Mouse (Mus musculus): ENCODE data around the gene Olfr1039.
"Not testable (repeated sequence)": the region's sequence is repeated elsewhere in the genome, so short reads cannot be mapped to it uniquely, and the experiment has no call there.

Gene Olfr1039

DNA sequence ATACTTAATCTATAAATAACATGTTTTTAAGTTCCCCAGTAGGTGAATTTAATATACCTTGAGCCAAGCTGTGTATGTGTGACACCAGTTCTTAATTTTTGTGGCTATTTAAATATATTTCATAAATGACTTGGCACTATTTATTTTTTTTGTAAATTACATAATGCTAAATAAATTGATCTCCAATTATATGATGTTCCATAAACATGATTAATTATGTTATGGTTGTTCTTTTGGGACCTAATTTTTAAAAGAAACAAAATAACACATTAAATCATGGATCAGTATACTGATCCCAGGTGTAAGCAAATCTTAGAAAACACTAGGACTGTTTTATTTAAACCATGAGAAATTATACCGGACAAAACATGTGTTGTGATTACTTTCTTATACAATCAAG is at the start of gene Olfr1039:
Olfr1039 (minus strand) TSS at position 101 of the 400 bp plus-strand sequence.
- no peak for DNase-seq

DNA sequence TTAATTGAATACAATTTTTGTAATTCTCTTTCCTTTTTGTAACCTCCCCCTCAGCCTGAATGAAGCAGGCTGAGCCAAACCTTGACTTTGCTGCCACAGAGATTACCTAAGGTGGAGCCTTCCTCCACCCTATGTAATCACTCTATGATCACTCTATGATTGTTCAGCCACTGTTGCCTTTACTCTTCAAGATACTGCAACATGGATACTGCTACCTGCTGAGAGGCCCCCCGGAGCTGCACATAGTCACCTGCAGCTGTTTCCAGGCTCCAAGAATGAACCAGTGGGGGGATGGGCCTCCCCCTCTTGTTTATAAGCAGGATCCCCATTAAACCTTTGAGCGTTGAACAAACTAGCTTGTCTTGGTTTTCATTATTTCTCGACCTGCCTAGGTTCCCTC is 44.2 kb upstream of the Olfr1039 start:
- no peak for DNase-seq

DNA sequence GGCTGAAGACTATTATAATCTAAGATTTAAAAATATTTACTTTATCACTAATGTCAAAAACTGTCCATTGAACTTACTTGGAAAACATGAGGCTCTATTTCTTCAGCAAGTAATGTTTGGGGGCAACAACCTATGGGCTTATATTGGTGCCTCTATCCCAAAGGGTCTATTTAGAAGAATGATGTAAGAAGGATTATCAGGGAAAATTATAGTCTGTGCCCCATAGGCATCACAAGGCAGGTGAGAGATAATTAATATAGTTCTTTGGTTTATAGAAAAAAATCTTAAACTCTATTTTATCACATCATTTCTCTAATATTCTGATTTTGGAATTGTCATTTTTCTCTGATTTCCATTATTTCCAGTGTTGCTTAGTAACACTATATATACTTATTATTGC is 42.0 kb upstream of the Olfr1039 start, which contains the start of gene Olfr1044:
Olfr1044 (minus strand) TSS at position 101 of the 400 bp plus-strand sequence.
- DNase-seq = no peak

DNA sequence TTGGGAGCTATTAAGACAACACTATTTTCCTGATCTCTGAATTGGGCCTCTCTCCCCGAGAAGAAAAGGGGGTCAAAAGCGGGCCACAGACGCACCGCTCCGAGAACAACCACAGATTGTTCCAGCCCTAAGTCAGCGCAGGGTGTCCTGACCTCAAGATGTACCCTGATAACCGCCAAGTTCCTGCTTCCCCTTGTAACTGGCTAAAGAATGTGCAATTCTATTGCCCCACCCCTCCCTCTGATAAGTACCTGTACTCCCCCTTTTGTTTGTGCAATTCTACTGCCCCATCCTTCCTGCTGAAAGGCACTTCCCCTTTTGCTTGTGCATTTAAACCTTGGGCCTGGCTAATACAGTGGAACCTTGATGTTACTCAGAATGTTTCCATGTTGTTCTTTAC is 39.7 kb upstream of the Olfr1039 start:
- not testable (repeated sequence) for DNase-seq

DNA sequence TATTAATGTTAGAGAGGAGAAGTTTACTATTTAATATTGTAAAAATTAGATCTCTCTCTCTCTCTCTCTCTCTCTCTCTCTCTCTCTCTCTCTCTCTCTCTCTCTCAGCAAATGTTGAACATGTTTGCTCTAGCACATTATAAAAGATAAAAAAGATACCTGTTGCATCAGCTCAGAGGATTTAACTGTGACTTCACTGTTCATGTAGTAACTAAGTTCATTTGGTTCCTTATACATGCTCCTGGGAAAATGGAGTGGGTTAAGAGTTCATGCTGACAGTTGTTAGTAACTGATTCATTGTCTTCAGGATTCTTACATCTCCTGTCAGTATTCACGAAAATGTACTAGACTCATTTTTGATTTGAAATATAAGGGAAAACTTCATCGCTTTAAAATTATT is 31.7 kb upstream of the Olfr1039 start, which contains the start of gene Olfr1043:
Olfr1043 (minus strand) TSS at position 101 of the 400 bp plus-strand sequence.
- no peak for DNase-seq

DNA sequence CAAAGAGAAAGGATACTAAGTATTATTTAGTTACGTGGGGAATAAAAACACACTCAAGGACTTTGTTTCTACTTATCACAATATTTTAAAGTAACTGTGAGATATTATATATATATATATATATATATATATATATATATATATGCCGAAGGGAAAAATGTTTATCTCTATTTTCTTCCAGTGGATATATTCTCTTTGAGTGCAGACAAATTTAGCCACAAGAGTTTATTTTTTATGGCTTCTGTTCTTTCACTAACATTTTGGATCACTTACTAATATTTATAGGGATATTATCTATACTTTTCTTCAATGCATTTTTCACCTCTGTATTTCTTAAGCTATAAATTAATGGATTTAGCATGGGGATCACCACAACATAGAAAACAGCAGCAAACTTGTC is 26.0 kb upstream of the Olfr1039 start, which contains the start of gene Olfr1042:
Olfr1042 (minus strand) TSS at position 101 of the 400 bp plus-strand sequence.
- DNase-seq = no peak

DNA sequence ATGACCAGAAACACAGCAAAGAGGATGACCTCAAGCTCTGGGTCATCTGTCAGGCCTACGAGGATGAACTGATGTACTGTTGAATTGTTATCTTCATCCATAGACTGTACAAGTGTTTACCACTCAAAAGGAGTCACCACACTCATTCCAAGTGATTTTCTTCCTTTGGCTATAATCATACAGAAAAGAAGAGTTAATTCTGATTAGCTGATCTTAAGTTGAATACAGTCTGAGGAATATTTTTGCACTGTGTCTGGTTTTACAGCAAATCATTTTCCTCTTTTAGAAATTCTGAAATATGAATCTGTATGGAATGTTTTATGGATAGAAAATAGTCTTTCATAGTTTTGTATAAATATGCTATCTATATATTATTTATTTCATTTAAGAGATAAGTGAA is 10.9 kb upstream of the Olfr1039 start, which contains the start of gene Olfr1040:
Olfr1040 (minus strand) TSS at position 101 of the 400 bp plus-strand sequence.
- no peak for DNase-seq

DNA sequence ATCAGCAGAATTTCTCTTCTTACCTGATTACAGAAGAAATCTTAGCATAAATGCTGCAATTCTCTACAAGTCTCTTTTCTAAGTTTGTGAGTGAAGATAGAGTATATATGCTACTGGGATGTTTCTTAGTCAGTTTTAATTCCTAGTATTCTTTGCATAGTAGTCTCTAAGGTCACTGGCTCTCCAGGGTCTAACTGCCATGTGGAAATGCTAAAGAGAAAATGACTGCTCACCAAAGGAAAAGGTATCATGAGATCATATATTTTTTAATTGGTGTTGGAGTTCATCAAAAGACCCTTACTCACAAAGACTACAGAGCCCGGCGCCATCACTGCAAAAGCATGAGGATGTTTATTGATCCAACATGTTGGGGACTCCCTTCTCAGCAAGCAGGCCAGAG is 48.4 kb downstream of the Olfr1039 start, which contains the start of gene Olfr1037:
Olfr1037 (minus strand) TSS at position 101 of the 400 bp plus-strand sequence.
- no peak for DNase-seq

DNA sequence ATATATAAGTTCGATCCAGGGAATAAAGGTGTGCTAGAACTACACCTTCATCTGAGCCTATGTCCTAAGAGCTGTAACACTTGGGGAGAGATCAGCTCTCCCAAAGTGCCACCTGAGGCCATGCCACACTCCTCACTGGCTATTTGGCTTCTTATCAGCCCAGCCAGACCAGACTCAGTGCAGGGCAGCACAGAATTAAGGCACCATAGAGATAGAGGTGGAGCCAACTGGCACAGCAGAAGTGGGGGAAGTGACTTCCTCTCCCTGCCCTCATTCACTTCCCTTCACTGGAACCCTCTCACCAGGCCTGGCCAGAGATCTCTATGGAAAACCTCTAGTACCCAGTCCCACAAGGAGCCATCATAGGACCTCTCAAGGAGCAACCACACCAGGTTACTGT is 55.2 kb downstream of the Olfr1039 start:
- not testable (repeated sequence) for DNase-seq

Measured in cerebellum, adult 18-20 months (tissue).